Mouse (Mus musculus) thymus, postnatal 14 days (tissue): ENCODE measurements around the gene Gm10061.
"Not testable (repeated sequence)": the region's sequence is repeated elsewhere in the genome, so short reads cannot be mapped to it uniquely, and the experiment has no call there.

Experiments used
- DNase-seq: peaks from one replicate; pipeline ENCODE4 v3.0.0; 2021

Gm10061 gene

GRCm38 (mm10) chr16:89150786-89151185, at the start of gene Gm10061:
TSS of gene Gm10061 (plus strand) at chr16:89151086.
- DNase-seq: no peak

- no peak for DNase-seq
Measured at GRCm38 (mm10) chr16:89140551-89140950, 10.3 kb upstream of the Gm10061 start, which contains the start of gene Gm6358. TSS of gene Gm6358 (plus strand) at chr16:89140851.

- no peak for DNase-seq
Measured at GRCm38 (mm10) chr16:89157652-89158051, 6.8 kb downstream of the Gm10061 start, which contains the start of gene Gm9789. TSS of gene Gm9789 (plus strand) at chr16:89157952.

- DNase-seq: not testable (repeated sequence)
Measured at GRCm38 (mm10) chr16:89169190-89169589, 18.3 kb downstream of the Gm10061 start, which contains the start of gene Gm7735. TSS of gene Gm7735 (plus strand) at chr16:89169490.

- DNase-seq: no peak
Measured at GRCm38 (mm10) chr16:89174435-89174834, 23.5 kb downstream of the Gm10061 start, which contains the start of gene 1110057P08Rik. TSS of gene 1110057P08Rik (plus strand) at chr16:89174735.

- DNase-seq: no peak
Measured at GRCm38 (mm10) chr16:89188621-89189020, 37.7 kb downstream of the Gm10061 start.
